Mouse (Mus musculus): Measurements from ENCODE around the gene Trmt112. TPM values are rescaled to one million over a fixed set of nuclear protein-coding genes. Genes with fewer than 3 reads are reported as not detected.

Trmt112 gene
- polyA plus RNA-seq, 1 experiment: 101 TPM

- no peak for DNase-seq (ENCODE audit: low read depth)
Observed at GRCm38 (mm10) chr19:6925611-6926329, 16.3 kb downstream of the Trmt112 start.

- DNase-seq (ENCODE audit: low read depth): no peak
Observed at GRCm38 (mm10) chr19:6926559-6927255, 17.2 kb downstream of the Trmt112 start.

GRCm38 (mm10) chr19:6928080-6928479 lies 18.6 kb downstream of the Trmt112 start:
- DNase-seq (ENCODE audit: low read depth): no peak

- no peak for DNase-seq (ENCODE audit: low read depth)
Observed at GRCm38 (mm10) chr19:6931002-6931401, 21.5 kb downstream of the Trmt112 start.

GRCm38 (mm10) chr19:6932018-6932417 lies 22.5 kb downstream of the Trmt112 start:
- no peak for DNase-seq (ENCODE audit: low read depth)

GRCm38 (mm10) chr19:6933102-6933435 lies 23.6 kb downstream of the Trmt112 start:
- DNase-seq (ENCODE audit: low read depth): no peak

GRCm38 (mm10) chr19:6933436-6934194 lies 24.1 kb downstream of the Trmt112 start:
- DNase-seq (ENCODE audit: low read depth): no peak

- no peak for DNase-seq (ENCODE audit: low read depth)
Observed at GRCm38 (mm10) chr19:6934195-6934977, 24.9 kb downstream of the Trmt112 start, which contains the start of gene Kcnk4. Gene Kcnk4, minus strand, starts transcription at chr19:6934515.

GRCm38 (mm10) chr19:6936299-6936698 lies 26.8 kb downstream of the Trmt112 start:
- no peak for DNase-seq (ENCODE audit: low read depth)

- DNase-seq (ENCODE audit: low read depth): no peak
Observed at GRCm38 (mm10) chr19:6937541-6938465, 28.3 kb downstream of the Trmt112 start.

GRCm38 (mm10) chr19:6939106-6940002 lies 29.9 kb downstream of the Trmt112 start:
- DNase-seq (ENCODE audit: low read depth): no peak

- DNase-seq (ENCODE audit: low read depth): no peak
Observed at GRCm38 (mm10) chr19:6940396-6941351, 31.2 kb downstream of the Trmt112 start.

GRCm38 (mm10) chr19:6941372-6942248 lies 32.1 kb downstream of the Trmt112 start, which contains the start of gene Bad:
Gene Bad, plus strand, starts transcription at chr19:6941861.
- DNase-seq (ENCODE audit: low read depth): no peak

- no peak for DNase-seq (ENCODE audit: low read depth)
Observed at GRCm38 (mm10) chr19:6942249-6942691, 32.8 kb downstream of the Trmt112 start, which contains the start of gene Gpr137. Gene Gpr137, minus strand, starts transcription at chr19:6942480.

- DNase-seq (ENCODE audit: low read depth): no peak
Observed at GRCm38 (mm10) chr19:6942764-6943163, 33.3 kb downstream of the Trmt112 start.

- no peak for DNase-seq (ENCODE audit: low read depth)
Observed at GRCm38 (mm10) chr19:6943709-6944108, 34.2 kb downstream of the Trmt112 start.

GRCm38 (mm10) chr19:6947742-6948141 lies 38.2 kb downstream of the Trmt112 start:
- no peak for DNase-seq (ENCODE audit: low read depth)

Measured in gonadal fat pad, adult 2 months (tissue).